Mouse (Mus musculus) embryonic fibroblast, embryonic 13.5 days (primary cell): ENCODE measurements at regions not wholly inside any gene's neighbourhood (a gene's known extent, or its start where the extent isn't known, plus 50 kb on each side); places are given as distances from the start of the nearest gene placed in this dataset.

Experiments
- CTCF ChIP-seq: IDR thresholded peaks from 2 replicates; pipeline ENCODE4 v1.5.1; 2011; ENCODE audit warnings: mild to moderate bottlenecking, control low read depth, low read length, moderate library complexity, borderline replicate concordance; ENCODE audit not compliant: insufficient read depth
- POLR2A ChIP-seq: IDR thresholded peaks from 2 replicates; pipeline ENCODE4 v1.6.1; 2011; ENCODE audit warnings: low read depth, mild to moderate bottlenecking, control low read depth, low read length, moderate library complexity

DNA sequence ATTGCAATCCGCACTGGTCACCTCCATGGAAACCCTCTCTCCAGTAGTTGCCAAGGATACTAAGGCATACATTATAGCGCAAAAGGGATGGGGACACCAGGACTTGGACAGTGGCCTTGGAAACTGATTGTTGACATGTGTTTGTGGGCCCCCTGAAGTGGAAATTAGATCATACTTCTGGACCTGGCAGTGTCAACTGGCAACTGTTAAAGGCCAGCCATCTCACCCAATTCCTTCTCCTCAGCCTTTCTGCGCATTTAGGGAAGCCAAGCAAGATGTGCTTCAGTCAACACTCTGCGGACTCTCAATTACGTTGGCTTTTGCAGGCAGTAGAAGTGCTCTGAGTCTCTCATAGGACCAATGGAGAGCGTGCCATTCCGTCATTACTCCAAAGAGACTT, 483.2 kb upstream of the Klf4 start:
- TF ChIP-seq CTCF = no peak
- TF ChIP-seq POLR2A = no peak
